Mouse (Mus musculus): ENCODE results near the gene Retreg3. TPM values are rescaled to one million over a fixed set of nuclear protein-coding genes. Genes with fewer than 3 reads are reported as not detected.
"Not testable (repeated sequence)": the region's sequence is repeated elsewhere in the genome, so short reads cannot be mapped to it uniquely, and the experiment has no call there.

Retreg3 gene
- polyA plus RNA-seq, 1 experiment from 2014 or later = 19.2 TPM

DNA sequence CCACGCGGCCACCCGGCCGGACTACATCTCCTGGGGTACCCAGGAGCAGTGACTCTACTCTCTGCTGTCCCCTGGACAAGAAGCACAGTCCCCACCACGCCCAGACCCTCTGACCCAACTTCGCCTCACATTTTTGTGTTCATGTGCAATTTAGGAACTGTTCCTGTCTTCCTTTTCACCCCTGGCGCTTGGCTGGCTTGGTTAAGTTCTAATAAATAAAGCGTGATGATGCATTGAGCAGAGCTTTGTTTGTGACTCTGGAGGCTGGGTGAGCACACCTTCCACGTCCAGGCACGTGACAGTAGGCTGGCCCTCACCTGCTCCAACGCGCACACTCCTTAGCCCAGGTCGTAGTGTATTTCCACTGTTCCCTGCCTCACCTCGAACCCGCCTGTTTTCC lies 41.9 kb upstream of the Retreg3 start:
- no peak overlapping the region for H3K27ac ChIP-seq
- peaks cover 40% of the 10 kb centered on the region for H3K36me3 ChIP-seq
- H3K4me1 ChIP-seq = peaks cover 23% of the 10 kb centered on the region
- WGBS = 83% methylated on average over 15 of the region's 15 CpGs
- ATAC-seq (ENCODE audit: insufficient number of reproducible peaks, insufficient read depth, low FRiP score, low TSS enrichment, low read depth) = no peak
- H3K9ac ChIP-seq = no peak overlapping the region
- no peak overlapping the region for H3K4me3 ChIP-seq
- no peaks in the 10 kb centered on the region for H3K9me3 ChIP-seq
- peaks cover 51% of the 10 kb centered on the region for H3K27me3 ChIP-seq
- no peak overlapping the region for H3K4me2 ChIP-seq

DNA sequence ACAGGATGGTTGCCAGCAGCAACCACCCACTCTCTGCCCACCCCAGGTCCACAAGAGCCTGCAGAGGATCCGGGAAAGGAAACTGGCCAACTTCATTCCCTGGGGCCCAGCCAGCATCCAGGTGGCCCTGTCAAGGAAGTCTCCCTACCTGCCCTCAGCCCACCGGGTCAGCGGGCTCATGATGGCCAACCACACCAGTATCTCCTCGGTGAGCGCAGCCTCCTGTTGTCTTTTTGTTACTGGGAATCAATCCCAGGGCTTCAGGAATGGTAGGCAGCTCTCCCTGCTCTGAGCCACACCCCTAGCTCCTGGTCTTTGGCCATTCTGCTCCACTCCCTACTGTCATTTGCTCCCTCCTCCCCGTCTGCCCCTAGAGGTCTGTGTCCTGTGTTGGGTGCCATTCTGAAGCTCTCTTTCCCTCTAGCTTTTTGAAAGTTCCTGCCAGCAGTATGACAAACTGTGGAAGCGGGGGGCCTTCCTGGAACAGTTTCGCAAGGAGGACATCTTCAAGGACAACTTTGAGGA lies 41.4 kb upstream of the Retreg3 start:
- not testable (repeated sequence) for ATAC-seq (ENCODE audit: insufficient number of reproducible peaks, insufficient read depth, low FRiP score, low TSS enrichment, low read depth); H3K27ac ChIP-seq; H3K4me3 ChIP-seq; H3K4me2 ChIP-seq; H3K9me3 ChIP-seq; H3K9ac ChIP-seq
- Histone ChIP-seq H3K4me1 (peaks cover 27% of the 10 kb centered on the region), H3K36me3 (peaks cover 35% of the 10 kb centered on the region), H3K27me3 (peaks cover 46% of the 10 kb centered on the region)
- 83% methylated on average over 8 of the region's 8 CpGs for WGBS

DNA sequence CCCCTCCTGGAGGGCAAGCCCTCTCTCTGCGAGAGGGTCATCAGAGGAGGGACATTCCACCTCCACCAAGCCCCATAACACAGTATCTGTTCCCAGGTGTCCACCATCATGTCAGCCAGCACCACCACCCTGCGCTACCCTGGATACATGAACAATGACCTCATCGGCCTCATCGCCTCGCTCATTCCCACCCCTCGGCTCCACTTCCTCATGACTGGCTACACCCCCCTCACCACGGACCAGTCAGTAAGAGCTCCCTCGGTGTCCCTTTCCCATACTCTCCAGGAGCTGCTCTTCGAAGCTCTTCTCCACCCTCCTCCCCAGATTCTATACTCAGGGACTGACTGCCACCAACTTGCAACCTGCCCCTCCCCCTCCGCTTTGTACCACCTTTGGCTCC lies 40.5 kb upstream of the Retreg3 start:
- H3K4me3 ChIP-seq; H3K4me2 ChIP-seq; H3K9ac ChIP-seq; ATAC-seq (ENCODE audit: insufficient number of reproducible peaks, insufficient read depth, low FRiP score, low TSS enrichment, low read depth); H3K27ac ChIP-seq; H3K9me3 ChIP-seq: not testable (repeated sequence)
- peaks cover 29% of the 10 kb centered on the region for H3K4me1 ChIP-seq
- peaks cover 32% of the 10 kb centered on the region for H3K36me3 ChIP-seq
- WGBS = 74% methylated on average over 9 of the region's 10 CpGs
- peaks cover 37% of the 10 kb centered on the region for H3K27me3 ChIP-seq

DNA sequence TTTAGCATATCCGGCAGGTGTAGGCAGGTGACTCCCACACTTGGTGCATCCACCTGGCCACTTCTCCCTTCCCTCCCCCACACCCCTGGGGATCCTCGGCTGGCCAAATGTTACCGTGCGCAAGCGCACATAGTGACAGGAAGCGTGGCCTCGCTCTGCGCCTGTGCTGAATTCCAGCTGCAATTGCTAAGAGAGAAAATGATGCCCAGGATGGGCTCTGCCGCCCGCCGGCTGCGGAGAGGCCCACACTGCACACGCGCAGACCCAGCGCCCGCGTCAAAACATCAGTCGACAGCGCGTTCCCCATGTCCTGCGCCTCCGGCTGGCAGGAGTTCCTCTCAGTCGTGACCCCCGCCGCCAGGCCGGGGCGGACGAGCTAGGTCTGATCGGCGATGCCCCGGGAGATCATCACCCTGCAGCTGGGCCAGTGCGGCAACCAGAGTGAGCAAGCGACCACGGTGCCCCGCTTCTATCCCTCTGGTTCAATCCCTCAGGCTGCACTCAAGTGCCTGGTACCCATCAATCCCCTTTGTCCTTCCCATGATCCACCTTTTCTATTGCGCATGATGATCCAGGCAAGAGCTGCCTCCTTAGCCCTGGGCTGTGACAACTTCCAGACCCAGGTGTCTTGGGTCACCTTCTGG lies 36.2 kb upstream of the Retreg3 start, which contains the start of gene Tubg2:
Tubg2 (plus strand) TSS at position 180 of the 644 bp plus-strand sequence.
- Histone ChIP-seq H3K9me3 (no peaks in the 10 kb centered on the region), H3K36me3 (no peaks in the 10 kb centered on the region), H3K27me3 (no peaks in the 10 kb centered on the region), H3K4me2 (peak within 1 kb of the TSS; percentile 80), H3K9ac (peak within 1 kb of the TSS; percentile 75), H3K27ac (peak within 1 kb of the TSS; percentile 68), H3K4me3 (peak within 1 kb of the TSS; percentile 49), H3K4me1 (peaks cover 9% of the 10 kb centered on the region)
- 2% methylated on average over 36 of the region's 36 CpGs for WGBS
- peak; percentile 62 for ATAC-seq (ENCODE audit: insufficient number of reproducible peaks, insufficient read depth, low FRiP score, low TSS enrichment, low read depth)

DNA sequence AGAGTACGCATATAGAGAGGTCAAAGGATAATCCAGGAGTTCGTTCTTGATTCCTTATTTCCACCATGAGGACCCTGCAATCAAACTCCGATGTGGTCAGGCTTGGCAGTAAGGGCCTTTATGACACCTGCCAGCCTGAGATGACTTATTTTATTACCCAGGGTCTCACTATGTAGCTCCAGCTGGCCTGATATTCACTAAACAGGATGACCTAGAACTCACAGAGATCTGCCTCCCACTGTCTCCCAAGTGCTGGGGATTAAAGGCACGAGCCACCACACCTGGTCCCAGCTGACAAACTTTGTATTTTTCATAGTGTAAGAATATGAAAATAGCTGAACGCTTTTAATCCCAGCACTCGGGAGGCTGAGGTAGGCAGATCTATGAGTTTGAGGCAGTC lies 35.5 kb upstream of the Retreg3 start:
- H3K36me3 ChIP-seq = no peaks in the 10 kb centered on the region
- H3K4me2 ChIP-seq = peak overlapping the region; percentile 80; the same call in 1 of the 2 replicates
- no peak overlapping the region for H3K27ac ChIP-seq
- no peaks in the 10 kb centered on the region for H3K27me3 ChIP-seq
- no peaks in the 10 kb centered on the region for H3K9me3 ChIP-seq
- 64% methylated on average over 6 of the region's 6 CpGs for WGBS
- peaks cover 9% of the 10 kb centered on the region for H3K4me1 ChIP-seq
- no peak for ATAC-seq (ENCODE audit: insufficient number of reproducible peaks, insufficient read depth, low FRiP score, low TSS enrichment, low read depth)
- H3K9ac ChIP-seq = no peak overlapping the region
- H3K4me3 ChIP-seq = no peak overlapping the region

DNA sequence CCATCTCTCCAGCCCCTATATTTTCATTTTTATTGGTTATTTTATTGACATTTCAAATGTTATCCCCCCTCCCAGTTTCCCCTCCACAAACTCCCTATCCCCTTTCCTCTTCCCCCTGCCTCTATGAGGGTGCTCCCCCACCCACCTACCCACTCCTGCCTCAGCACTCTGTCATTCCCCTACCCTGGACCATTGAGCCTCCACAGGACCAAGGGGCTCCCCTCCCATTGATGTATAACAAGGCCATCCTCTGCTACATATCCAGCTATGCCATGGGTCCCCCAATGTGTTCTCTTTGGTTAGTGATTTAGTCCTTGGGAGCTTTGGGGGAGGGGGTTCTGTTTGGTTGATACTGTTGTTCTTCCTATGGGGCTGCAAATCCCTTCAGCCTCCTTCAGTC lies 35.0 kb upstream of the Retreg3 start:
- no peaks in the 10 kb centered on the region for H3K36me3 ChIP-seq
- no peaks in the 10 kb centered on the region for H3K9me3 ChIP-seq
- ATAC-seq (ENCODE audit: insufficient number of reproducible peaks, insufficient read depth, low FRiP score, low TSS enrichment, low read depth) = no peak
- no peak overlapping the region for H3K27ac ChIP-seq
- H3K4me3 ChIP-seq = no peak overlapping the region
- H3K27me3 ChIP-seq = no peaks in the 10 kb centered on the region
- no peak overlapping the region for H3K4me2 ChIP-seq
- H3K4me1 ChIP-seq = peaks cover 12% of the 10 kb centered on the region
- no peak overlapping the region for H3K9ac ChIP-seq

DNA sequence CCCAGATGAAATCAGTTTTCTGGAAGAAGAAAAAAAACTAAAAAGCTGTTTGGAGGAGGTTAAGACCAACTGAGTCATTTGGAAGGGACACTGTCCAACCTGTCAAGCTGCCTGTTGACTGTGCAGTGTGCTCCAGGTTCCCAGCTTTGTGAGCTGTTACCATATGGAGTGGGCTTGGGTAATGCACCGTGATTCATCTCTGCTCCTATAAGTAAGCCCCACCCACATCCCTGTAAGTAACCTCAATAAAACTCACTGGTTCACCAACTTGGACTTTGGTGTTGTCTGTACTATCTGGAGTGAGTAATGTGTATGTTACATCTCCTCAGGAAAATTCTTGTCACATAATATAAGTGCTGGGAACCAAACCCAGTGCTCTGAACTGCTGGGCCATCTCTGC lies 33.1 kb upstream of the Retreg3 start:
- Histone ChIP-seq H3K36me3 (no peaks in the 10 kb centered on the region), H3K4me1 (peaks cover 29% of the 10 kb centered on the region), H3K9me3 (no peaks in the 10 kb centered on the region), H3K27me3 (no peaks in the 10 kb centered on the region), H3K4me2 (no peak overlapping the region), H3K27ac (no peak overlapping the region), H3K4me3 (no peak overlapping the region), H3K9ac (no peak overlapping the region)
- 52% methylated on average over 1 of the region's 1 CpGs for WGBS
- ATAC-seq (ENCODE audit: insufficient number of reproducible peaks, insufficient read depth, low FRiP score, low TSS enrichment, low read depth) = no peak

DNA sequence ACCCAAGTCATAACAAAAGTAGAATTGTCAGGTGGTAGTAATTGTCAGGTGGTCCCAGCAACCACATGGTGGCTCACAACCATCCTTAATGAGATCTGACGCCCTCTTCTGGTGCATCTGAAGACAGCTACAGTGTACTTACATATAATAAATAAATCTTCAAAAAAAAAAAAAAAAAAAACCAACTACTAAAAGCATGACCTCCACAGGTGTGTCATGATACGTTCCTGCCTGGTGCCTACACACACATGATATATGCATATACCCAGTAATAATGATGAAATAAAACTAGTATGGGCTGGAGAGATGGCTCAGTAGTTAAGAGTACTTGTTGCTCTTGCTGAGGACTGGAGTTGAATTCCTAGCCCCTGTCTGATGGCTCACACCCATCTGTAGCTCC lies 31.4 kb upstream of the Retreg3 start:
- no peak overlapping the region for H3K27ac ChIP-seq
- no peaks in the 10 kb centered on the region for H3K9me3 ChIP-seq
- 45% methylated on average over 2 of the region's 2 CpGs for WGBS

DNA sequence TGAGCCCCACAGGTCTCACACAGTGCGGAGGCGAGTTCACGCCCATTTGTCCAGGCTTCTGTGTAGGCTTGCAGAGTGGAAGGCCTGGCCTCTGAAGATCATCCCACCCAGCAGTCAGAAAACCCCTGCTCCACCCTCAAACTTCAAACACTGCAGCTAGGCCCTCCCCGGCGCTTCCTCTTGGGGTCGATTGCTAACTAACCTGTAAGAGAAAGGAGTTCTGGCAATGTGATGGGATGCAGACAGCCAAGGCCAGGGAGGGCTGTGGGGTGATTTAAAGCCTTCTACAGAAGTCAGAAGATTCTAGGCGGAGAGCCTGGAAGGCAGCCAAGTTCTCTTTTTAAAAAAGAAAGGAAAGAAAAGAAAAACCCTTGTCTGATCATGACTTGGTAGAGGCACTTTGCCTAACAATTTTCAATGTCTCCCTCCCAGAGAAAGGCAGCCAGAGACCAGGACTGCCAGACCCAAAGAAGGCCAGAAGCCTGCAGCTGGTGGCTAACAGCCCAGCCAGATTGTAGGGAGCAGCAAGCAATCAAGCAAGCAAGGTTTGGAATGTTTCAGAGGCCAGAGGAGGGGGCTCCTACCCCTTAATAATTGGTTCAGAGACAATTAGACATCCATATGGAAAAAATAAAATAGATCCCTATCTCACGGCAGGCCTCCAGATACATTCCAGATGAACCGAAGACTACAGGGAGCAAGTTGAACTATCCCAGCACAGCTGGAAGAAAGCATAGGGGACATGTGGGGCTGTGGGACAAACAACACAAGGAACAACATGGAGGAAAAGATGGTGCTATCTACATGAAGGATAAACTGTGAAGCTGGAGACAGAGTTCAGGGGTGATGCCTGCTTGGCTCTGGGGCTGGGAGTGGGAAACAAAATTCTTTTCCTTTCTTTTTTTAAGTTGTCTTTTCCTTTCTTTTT lies 29.7 kb upstream of the Retreg3 start:
- peaks cover 20% of the 10 kb centered on the region for H3K4me1 ChIP-seq
- peak overlapping the region; percentile 47 for H3K9ac ChIP-seq
- peak overlapping the region; percentile 92 for H3K27ac ChIP-seq
- no peaks in the 10 kb centered on the region for H3K9me3 ChIP-seq
- H3K4me2 ChIP-seq = peak overlapping the region; percentile 29
- H3K36me3 ChIP-seq = no peaks in the 10 kb centered on the region
- no peaks in the 10 kb centered on the region for H3K27me3 ChIP-seq
- 0 out of 2 replicates have a peak, but pooled peaks have one; percentile 26 for ATAC-seq (ENCODE audit: insufficient number of reproducible peaks, insufficient read depth, low FRiP score, low TSS enrichment, low read depth)
- 13% methylated on average over 9 of the region's 9 CpGs for WGBS
- H3K4me3 ChIP-seq = 0 out of 2 replicates have a peak overlapping the region, but pooled peaks have one; percentile 12

More for the DNA sequence above, 31.4 kb upstream of the Retreg3 start:
- Histone ChIP-seq H3K27me3 (no peaks in the 10 kb centered on the region), H3K4me2 (no peak overlapping the region), H3K4me1 (peaks cover 25% of the 10 kb centered on the region), H3K36me3 (no peaks in the 10 kb centered on the region), H3K4me3 (no peak overlapping the region), H3K9ac (no peak overlapping the region)
- ATAC-seq (ENCODE audit: insufficient number of reproducible peaks, insufficient read depth, low FRiP score, low TSS enrichment, low read depth) = no peak

DNA sequence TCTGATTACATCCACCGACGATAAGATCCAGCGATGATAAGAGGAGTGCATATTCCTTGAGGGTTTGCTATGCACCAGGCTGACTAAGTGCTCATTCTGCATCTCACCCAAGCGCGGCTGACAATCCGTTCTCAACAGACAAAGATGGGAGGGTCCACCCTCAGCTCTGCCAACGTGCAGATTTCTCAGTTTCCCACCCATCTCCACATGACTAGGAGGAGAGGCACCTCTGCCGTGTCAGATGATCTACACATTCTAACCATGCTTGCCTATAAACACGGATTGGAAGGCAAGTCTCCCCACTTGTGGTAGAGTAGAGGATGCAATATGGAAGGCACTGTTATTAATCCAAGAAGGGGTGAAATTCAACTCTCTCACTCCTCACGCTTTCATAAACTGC lies 29.1 kb upstream of the Retreg3 start:
- Histone ChIP-seq H3K4me2 (peak overlapping the region; percentile 29), H3K9me3 (no peaks in the 10 kb centered on the region), H3K27ac (peak overlapping the region; percentile 92), H3K9ac (peak overlapping the region; percentile 47), H3K4me1 (peaks cover 23% of the 10 kb centered on the region), H3K27me3 (no peaks in the 10 kb centered on the region), H3K36me3 (no peaks in the 10 kb centered on the region), H3K4me3 (no peak overlapping the region)
- ATAC-seq (ENCODE audit: insufficient number of reproducible peaks, insufficient read depth, low FRiP score, low TSS enrichment, low read depth) = no peak
- WGBS = 41% methylated on average over 10 of the region's 10 CpGs

DNA sequence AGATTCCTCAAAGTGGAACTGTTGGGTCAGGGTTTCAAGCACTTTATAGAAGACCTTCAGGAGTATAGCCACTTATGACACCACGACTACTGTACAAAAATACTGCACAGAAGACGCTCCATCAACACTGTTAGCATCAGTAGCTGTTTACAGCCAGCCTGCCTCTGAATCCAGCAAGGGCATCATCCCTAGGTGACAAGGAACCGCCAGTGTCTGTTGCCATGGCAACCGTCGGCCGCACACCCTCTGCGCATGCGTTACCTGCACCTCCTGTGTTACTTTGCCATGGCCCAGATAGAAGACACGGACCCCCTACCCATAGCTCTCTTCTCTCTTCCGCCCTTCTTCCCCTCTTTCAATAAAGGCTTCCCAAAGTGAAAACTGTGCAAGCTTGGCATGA lies 26.7 kb upstream of the Retreg3 start:
- Histone ChIP-seq H3K27me3 (no peaks in the 10 kb centered on the region), H3K9ac (no peak overlapping the region), H3K4me2 (no peak overlapping the region), H3K36me3 (no peaks in the 10 kb centered on the region), H3K4me1 (peaks cover 27% of the 10 kb centered on the region), H3K27ac (no peak overlapping the region), H3K9me3 (no peaks in the 10 kb centered on the region), H3K4me3 (no peak overlapping the region)
- ATAC-seq (ENCODE audit: insufficient number of reproducible peaks, insufficient read depth, low FRiP score, low TSS enrichment, low read depth) = no peak
- 28% methylated on average over 10 of the region's 10 CpGs for WGBS

Measured in embryonic facial prominence, embryonic 13.5 days (tissue).